Mouse (Mus musculus): ENCODE measurements around the gene V1rd19. TPM values are rescaled to one million over a fixed set of nuclear protein-coding genes. Genes with fewer than 3 reads are reported as not detected.
"Not testable (repeated sequence)": the region's sequence is repeated elsewhere in the genome, so short reads cannot be mapped to it uniquely, and the experiment has no call there.

Gene V1rd19
- not detected for total RNA-seq (2021)
- long read RNA-seq, experiment 1: 0 reads
- long read RNA-seq, experiment 2: 0 reads

- DNase-seq: no peak
These were observed at the start of gene V1rd19 for GRCm38 (mm10) chr7:24001391-24001790. V1rd19 (plus strand) TSS chr7:24001691.

- DNase-seq: not testable (repeated sequence)
These were observed 33.4 kb upstream of the V1rd19 start for GRCm38 (mm10) chr7:23968044-23968443.

GRCm38 (mm10) chr7:23974315-23974714 lies 27.2 kb upstream of the V1rd19 start, which contains the start of gene Vmn1r181:
Vmn1r181 (plus strand) TSS chr7:23974615.
- not testable (repeated sequence) for DNase-seq

GRCm38 (mm10) chr7:24052660-24053304 lies 51.3 kb downstream of the V1rd19 start, which contains the start of gene Vmn1r183:
Vmn1r183 (plus strand) TSS chr7:24053254.
- DNase-seq: no peak

Other genes starting within 250 kb of the V1rd19 start
- not detected for gene Vmn1r174, start 249.4 kb upstream of the V1rd19 start, total RNA-seq (2021)
- not detected for gene Vmn1r175, start 191.0 kb upstream of the V1rd19 start, total RNA-seq (2021)
- not detected for gene Vmn1r176, start 164.3 kb upstream of the V1rd19 start, total RNA-seq (2021)
- not detected for gene Vmn1r177, start 135.2 kb upstream of the V1rd19 start, total RNA-seq (2021)
- not detected for gene Vmn1r178, start 109.7 kb upstream of the V1rd19 start, total RNA-seq (2021)
- not detected for gene Vmn1r179, start 74.7 kb upstream of the V1rd19 start, total RNA-seq (2021)
- gene Vmn1r180, start 51.1 kb upstream of the V1rd19 start, total RNA-seq (2021): not detected
- gene Vmn1r181, start 27.1 kb upstream of the V1rd19 start, total RNA-seq (2021): not detected
- gene Vmn1r183, start 51.6 kb downstream of the V1rd19 start, total RNA-seq (2021): not detected
- 10 to 100 TPM; 10.3 TPM for gene Zfp180, start 80.2 kb downstream of the V1rd19 start, total RNA-seq (2021)
- gene Zfp112, start 110.6 kb downstream of the V1rd19 start, total RNA-seq (2021): 1 to 10 TPM; 4.9 TPM
- 1 to 10 TPM; 4.1 to 4.6 TPM for gene Zfp235, start 132.5 kb downstream of the V1rd19 start, total RNA-seq (2021)
- gene Zfp114, start 173.4 kb downstream of the V1rd19 start, total RNA-seq (2021): not detected
- gene Zfp111, start 209.8 kb downstream of the V1rd19 start, total RNA-seq (2021): 1 to 10 TPM; 2.5 to 2.6 TPM
- 1 to 10 TPM; 2.2 TPM for gene Zfp109, start 235.9 kb downstream of the V1rd19 start, total RNA-seq (2021)